Mouse (Mus musculus) lung, adult 2 months (tissue): ENCODE data around the gene Th. TPM values are rescaled to one million over a fixed set of nuclear protein-coding genes. Genes with fewer than 3 reads are reported as not detected.

Experiments used
- DNase-seq: peaks from one replicate; pipeline ENCODE4 v3.0.0; 2022
- H3K4me1 ChIP-seq: fragments of 200-500 bp; 2 replicates; pipeline ENCODE4 v1.6.1; 2011; ENCODE audit warnings: low read length; ENCODE audit not compliant: control insufficient read depth, insufficient read depth
- H3K4me3 ChIP-seq: fragments of 200-500 bp; replicated peaks from 2 replicates; pipeline ENCODE3; 2011; ENCODE audit warnings: low read depth, mild to moderate bottlenecking, control low read depth, low read length; ENCODE audit errors: extremely low read depth
- CTCF ChIP-seq: fragments of 200-500 bp; IDR thresholded peaks from 2 replicates; pipeline ENCODE4 v1.5.1; 2011; ENCODE audit warnings: mild to moderate bottlenecking, low read length, control low read depth; ENCODE audit not compliant: insufficient read depth
- POLR2A ChIP-seq: fragments of 200-500 bp; IDR thresholded peaks from 2 replicates; pipeline ENCODE4 v1.6.1; 2011; ENCODE audit warnings: low read depth, mild to moderate bottlenecking, control low read depth, low read length, borderline replicate concordance; ENCODE audit errors: extremely low read depth
- WGBS: fragments of 180-500 bp; shearing (Covaris S2); methylation state at CpG from one replicate; pipeline ENCODE4 v1.1.7; 2018; 5-methylcytosine and 5-hydroxymethylcytosine counted together
- polyA plus RNA-seq: library from polyadenylated mRNA; depleted of rRNA; stranded (reverse); fragments of >200 nt; gene quantifications from 2 replicates; pipeline ENCODE4 v1.2.3, GENCODE M21; 2012

The Th gene
- polyA plus RNA-seq, 1 experiment = 0.80 TPM

- Histone ChIP-seq H3K4me1 (no peaks in the 10 kb centered on the region), H3K4me3 (no peak overlapping the region)
- TF ChIP-seq POLR2A = no peak
- TF ChIP-seq CTCF = no peak
- 68% methylated on average over 7 of the region's 7 CpGs for WGBS
- DNase-seq = no peak
These were observed 26.6 kb downstream of the Th start for GRCm38 (mm10) chr7:142904331-142904730.

- no peak for TF ChIP-seq POLR2A
- no peak for TF ChIP-seq CTCF
- H3K4me3 ChIP-seq = no peak overlapping the region
- no peak for DNase-seq
- 39% methylated on average over 4 of the region's 4 CpGs for WGBS
- no peaks in the 10 kb centered on the region for H3K4me1 ChIP-seq
These were observed 28.0 kb downstream of the Th start for GRCm38 (mm10) chr7:142902931-142903330.

GRCm38 (mm10) chr7:142901774-142902173 is 29.2 kb downstream of the Th start:
- 65% methylated on average over 7 of the region's 7 CpGs for WGBS
- Histone ChIP-seq H3K4me1 (no peaks in the 10 kb centered on the region), H3K4me3 (no peak overlapping the region)
- TF ChIP-seq POLR2A (no peak), CTCF (no peak)
- DNase-seq = no peak

DNA sequence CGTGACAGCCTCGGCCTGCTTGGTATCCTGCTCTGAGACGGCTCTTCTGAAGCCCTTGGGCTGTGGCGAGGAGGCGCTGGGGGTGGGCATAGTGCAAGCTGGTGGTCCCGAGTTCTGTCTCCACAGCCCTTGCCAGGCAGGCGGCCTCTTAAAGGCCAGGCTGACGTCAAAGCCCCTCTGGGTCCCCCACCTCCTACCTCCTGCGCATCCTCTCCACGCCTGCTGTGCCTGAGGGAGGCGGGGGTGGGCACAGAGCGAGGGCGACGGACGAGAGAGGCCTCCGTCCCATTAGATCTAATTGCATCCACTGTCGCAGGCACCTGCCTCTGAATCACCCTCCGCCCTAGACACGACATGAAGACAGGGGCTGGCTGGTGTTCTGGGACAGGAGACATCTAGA is 31.1 kb downstream of the Th start:
- H3K4me1 ChIP-seq = no peaks in the 10 kb centered on the region
- 70% methylated on average over 19 of the region's 19 CpGs for WGBS
- DNase-seq = no peak
- no peak overlapping the region for H3K4me3 ChIP-seq
- TF ChIP-seq POLR2A (no peak), CTCF (no peak)

DNA sequence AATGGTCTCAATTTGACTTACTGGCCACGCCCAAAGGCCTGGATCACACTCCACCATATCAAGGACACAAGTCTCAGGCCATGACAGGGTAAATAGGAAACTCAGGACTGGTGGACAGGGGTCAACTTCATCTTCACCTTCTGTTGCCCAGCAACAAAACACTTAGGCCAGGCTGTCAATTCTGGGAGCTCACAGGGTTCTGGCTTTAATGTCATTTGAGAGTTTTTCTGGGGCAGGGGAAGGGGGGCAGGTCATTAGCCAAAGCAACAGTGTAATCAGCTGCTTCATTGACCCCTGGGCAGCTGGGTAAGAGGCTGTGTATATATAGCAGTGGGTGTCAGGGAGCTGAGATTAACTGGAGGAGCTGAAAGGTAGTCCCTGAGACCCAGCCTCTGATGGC is 33.5 kb downstream of the Th start:
- TF ChIP-seq CTCF (no peak), POLR2A (no peak)
- DNase-seq = no peak
- 64% methylated on average over 1 of the region's 1 CpGs for WGBS
- no peaks in the 10 kb centered on the region for H3K4me1 ChIP-seq
- no peak overlapping the region for H3K4me3 ChIP-seq

GRCm38 (mm10) chr7:142895901-142896665 is 34.8 kb downstream of the Th start:
- H3K4me1 ChIP-seq = no peaks in the 10 kb centered on the region
- H3K4me3 ChIP-seq = no peak overlapping the region
- TF ChIP-seq CTCF = no peak
- no peak for TF ChIP-seq POLR2A
- WGBS = 75% methylated on average over 10 of the region's 10 CpGs
- DNase-seq = no peak

GRCm38 (mm10) chr7:142895223-142895840 is 35.6 kb downstream of the Th start:
- Histone ChIP-seq H3K4me1 (no peaks in the 10 kb centered on the region), H3K4me3 (no peak overlapping the region)
- no peak for DNase-seq
- TF ChIP-seq POLR2A (no peak), CTCF (no peak)
- WGBS = 58% methylated on average over 18 of the region's 18 CpGs

- peak; percentile 73 for DNase-seq
- TF ChIP-seq CTCF (peak; percentile 95), POLR2A (no peak)
- Histone ChIP-seq H3K4me1 (no peaks in the 10 kb centered on the region), H3K4me3 (no peak overlapping the region)
- WGBS = 5% methylated on average over 3 of the region's 3 CpGs
These were observed 36.3 kb downstream of the Th start for GRCm38 (mm10) chr7:142894669-142895068.

DNA sequence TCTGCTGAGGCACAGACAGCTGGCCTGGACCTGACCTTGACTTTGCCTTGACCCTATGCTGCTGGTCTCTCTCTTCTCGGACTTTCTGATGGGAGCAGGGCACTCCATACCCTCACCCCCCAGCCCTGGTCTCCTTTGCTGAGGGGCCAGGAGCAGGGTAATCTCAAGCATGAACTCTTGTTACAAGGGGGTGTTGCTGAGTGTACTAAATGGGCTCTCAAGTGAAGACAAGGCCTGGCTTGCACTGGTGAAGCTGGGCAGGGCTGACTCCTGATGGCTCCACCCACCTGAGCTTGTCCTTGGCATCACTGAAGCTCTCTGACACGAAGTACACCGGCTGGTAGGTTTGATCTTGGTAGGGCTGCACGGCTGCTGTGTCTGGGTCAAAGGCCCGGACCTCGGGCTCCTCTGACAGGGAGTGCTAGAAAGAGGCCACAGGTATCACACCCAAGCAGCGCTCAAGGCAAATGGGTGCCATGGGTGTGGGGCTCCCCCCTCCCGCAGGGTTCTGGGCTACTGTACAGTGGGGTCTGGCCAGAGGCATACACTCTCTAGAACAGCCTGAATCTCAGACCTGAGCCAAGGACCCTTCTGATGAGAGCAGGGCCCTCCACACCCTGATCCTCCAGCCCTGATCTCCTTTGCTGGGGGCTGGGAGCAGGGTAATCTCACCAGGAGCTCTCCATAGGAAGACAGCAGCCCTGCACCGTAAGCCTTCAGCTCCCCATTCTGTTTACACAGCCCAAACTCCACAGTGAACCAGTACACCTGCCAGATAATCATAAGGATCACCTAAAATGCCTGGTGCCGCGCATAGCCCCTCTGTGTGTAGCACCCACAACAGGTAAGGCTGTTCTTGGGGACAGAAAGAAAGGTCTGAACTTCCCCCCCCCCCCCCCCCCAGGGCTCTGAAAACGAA is 36.9 kb downstream of the Th start:
- Histone ChIP-seq H3K4me3 (no peak overlapping the region), H3K4me1 (no peaks in the 10 kb centered on the region)
- DNase-seq = no peak
- WGBS = 53% methylated on average over 12 of the region's 12 CpGs
- TF ChIP-seq POLR2A (no peak), CTCF (no peak)
